Mouse (Mus musculus) lung, embryonic 15.5 days (tissue): Measurements from ENCODE around the gene Ttc23. TPM values are rescaled to one million over a fixed set of nuclear protein-coding genes. Genes with fewer than 3 reads are reported as not detected.

Experiments used
- ATAC-seq: fragments of 200-750 bp; cut with Nextera tagmentation; 2 replicates; pipeline ENCODE4 v1.8.0; 2017; ENCODE audit warnings: moderate number of reproducible peaks, borderline replicate concordance; ENCODE audit not compliant: low FRiP score, low TSS enrichment; ENCODE audit errors: extremely low read depth
- H3K27ac ChIP-seq: fragments of 300-500 bp; sonication (generic); 2 replicates; pipeline ENCODE4 v1.5.1; 2015; ENCODE audit warnings: moderate library complexity, mild to moderate bottlenecking, inconsistent platforms
- H3K27me3 ChIP-seq: fragments of 300-500 bp; sonication (generic); 2 replicates; pipeline ENCODE4 v1.6.1; 2015; ENCODE audit warnings: inconsistent platforms
- H3K36me3 ChIP-seq: fragments of 300-500 bp; sonication (generic); 2 replicates; pipeline ENCODE4 v1.6.1; 2015; ENCODE audit warnings: inconsistent platforms
- H3K4me1 ChIP-seq: fragments of 300-500 bp; sonication (generic); 2 replicates; pipeline ENCODE4 v1.6.1; 2015; ENCODE audit warnings: inconsistent platforms
- H3K4me2 ChIP-seq: fragments of 300-500 bp; sonication (generic); 2 replicates; pipeline ENCODE4 v1.6.1; 2015; ENCODE audit warnings: inconsistent platforms, mild to moderate bottlenecking, moderate library complexity
- H3K4me3 ChIP-seq: fragments of 300-500 bp; sonication (generic); 2 replicates; pipeline ENCODE4 v1.5.1; 2015; ENCODE audit warnings: mild to moderate bottlenecking, inconsistent platforms
- H3K9ac ChIP-seq: fragments of 300-500 bp; sonication (generic); 2 replicates; pipeline ENCODE4 v1.6.1; 2015; ENCODE audit warnings: inconsistent platforms
- H3K9me3 ChIP-seq: fragments of 300-500 bp; sonication (generic); 2 replicates; pipeline ENCODE4 v1.6.1; 2016; ENCODE audit warnings: inconsistent platforms
- WGBS: fragments of 180-500 bp; shearing (Covaris S2); methylation state at CpG from one replicate; pipeline ENCODE4 v1.1.7; 2015; 5-methylcytosine and 5-hydroxymethylcytosine counted together
- polyA plus RNA-seq: library from polyadenylated mRNA; unstranded; fragments of >200 nt; fragmentation: Nextera tagmentation; extraction: Ambion mirVana; gene quantifications from 2 replicates; pipeline ENCODE4 v1.2.1, GENCODE M21; 2015

Gene Ttc23
- polyA plus RNA-seq, 1 experiment from 2014 or later = 26.8 TPM

- Histone ChIP-seq H3K27ac (peak overlapping the region; percentile 78), H3K9me3 (no peaks in the 10 kb centered on the region), H3K4me2 (peak overlapping the region; percentile 74), H3K27me3 (no peaks in the 10 kb centered on the region), H3K9ac (peak overlapping the region; percentile 76), H3K36me3 (no peaks in the 10 kb centered on the region), H3K4me3 (peak overlapping the region; percentile 65), H3K4me1 (peaks cover 42% of the 10 kb centered on the region)
- no peak for ATAC-seq
- WGBS = 7% methylated on average over 6 of the region's 6 CpGs
Observed at GRCm38 (mm10) chr7:67646131-67646530, 1.1 kb upstream of the Ttc23 start.

- peak overlapping the region; percentile 50 for H3K4me3 ChIP-seq
- H3K9me3 ChIP-seq = no peaks in the 10 kb centered on the region
- no peak overlapping the region for H3K27ac ChIP-seq
- 61% methylated on average over 4 of the region's 4 CpGs for WGBS
- H3K27me3 ChIP-seq = no peaks in the 10 kb centered on the region
- peaks cover 45% of the 10 kb centered on the region for H3K4me1 ChIP-seq
- peak overlapping the region; percentile 18 for H3K9ac ChIP-seq
- ATAC-seq = no peak
- H3K4me2 ChIP-seq = peak overlapping the region; percentile 59
- no peaks in the 10 kb centered on the region for H3K36me3 ChIP-seq
Observed at GRCm38 (mm10) chr7:67648376-67648775, 1.2 kb downstream of the Ttc23 start.

- H3K4me3 ChIP-seq = no peak overlapping the region
- no peak overlapping the region for H3K27ac ChIP-seq
- H3K9me3 ChIP-seq = no peaks in the 10 kb centered on the region
- 68% methylated on average over 5 of the region's 5 CpGs for WGBS
- H3K27me3 ChIP-seq = no peaks in the 10 kb centered on the region
- no peak for ATAC-seq
- peaks cover 25% of the 10 kb centered on the region for H3K4me1 ChIP-seq
- H3K36me3 ChIP-seq = no peaks in the 10 kb centered on the region
- H3K4me2 ChIP-seq = no peak overlapping the region
- H3K9ac ChIP-seq = no peak overlapping the region
Observed at GRCm38 (mm10) chr7:67652211-67652610, 5.0 kb downstream of the Ttc23 start.

- H3K4me2 ChIP-seq = no peak overlapping the region
Observed at GRCm38 (mm10) chr7:67654668-67655067, 7.5 kb downstream of the Ttc23 start.

GRCm38 (mm10) chr7:67655186-67655585 is 8.0 kb downstream of the Ttc23 start:
- 23% methylated on average over 1 of the region's 1 CpGs for WGBS
- H3K36me3 ChIP-seq = no peaks in the 10 kb centered on the region
- no peaks in the 10 kb centered on the region for H3K27me3 ChIP-seq
- H3K27ac ChIP-seq = no peak overlapping the region
- H3K9ac ChIP-seq = no peak overlapping the region
- H3K4me3 ChIP-seq = no peak overlapping the region
- no peak for ATAC-seq
- H3K4me1 ChIP-seq = peaks cover 10% of the 10 kb centered on the region; the same call in 1 of the 2 replicates
- no peak overlapping the region for H3K4me2 ChIP-seq
- no peaks in the 10 kb centered on the region for H3K9me3 ChIP-seq

More at GRCm38 (mm10) chr7:67654668-67655067, 7.5 kb downstream of the Ttc23 start:
- no peaks in the 10 kb centered on the region for H3K36me3 ChIP-seq
- no peak overlapping the region for H3K9ac ChIP-seq
- no peak overlapping the region for H3K27ac ChIP-seq
- no peak for ATAC-seq
- 50% methylated on average over 7 of the region's 7 CpGs for WGBS
- H3K4me3 ChIP-seq = no peak overlapping the region
- no peaks in the 10 kb centered on the region for H3K9me3 ChIP-seq
- H3K27me3 ChIP-seq = no peaks in the 10 kb centered on the region
- peaks cover 13% of the 10 kb centered on the region for H3K4me1 ChIP-seq

GRCm38 (mm10) chr7:67658110-67658509 is 10.9 kb downstream of the Ttc23 start:
- H3K4me1 ChIP-seq = 0 out of 2 replicates have a peak, but pooled peaks cover 2% of the 10 kb centered on the region
- H3K27ac ChIP-seq = no peak overlapping the region
- H3K27me3 ChIP-seq = no peaks in the 10 kb centered on the region
- H3K9me3 ChIP-seq = no peaks in the 10 kb centered on the region
- no peak overlapping the region for H3K4me3 ChIP-seq
- 89% methylated on average over 4 of the region's 4 CpGs for WGBS
- H3K36me3 ChIP-seq = peaks cover 7% of the 10 kb centered on the region; the same call in 1 of the 2 replicates
- ATAC-seq = no peak
- no peak overlapping the region for H3K4me2 ChIP-seq
- H3K9ac ChIP-seq = no peak overlapping the region

GRCm38 (mm10) chr7:67662424-67662823 is 15.2 kb downstream of the Ttc23 start:
- no peak for ATAC-seq
- Histone ChIP-seq H3K4me2 (no peak overlapping the region), H3K9ac (no peak overlapping the region), H3K36me3 (peaks cover 29% of the 10 kb centered on the region), H3K27me3 (no peaks in the 10 kb centered on the region), H3K27ac (no peak overlapping the region), H3K4me3 (no peak overlapping the region), H3K9me3 (no peaks in the 10 kb centered on the region), H3K4me1 (0 out of 2 replicates have a peak, but pooled peaks cover 2% of the 10 kb centered on the region)
- 65% methylated on average over 5 of the region's 5 CpGs for WGBS

- H3K9ac ChIP-seq = no peak overlapping the region
- peaks cover 37% of the 10 kb centered on the region for H3K36me3 ChIP-seq
- H3K27me3 ChIP-seq = no peaks in the 10 kb centered on the region
- ATAC-seq = no peak
- H3K9me3 ChIP-seq = no peaks in the 10 kb centered on the region
- no peak overlapping the region for H3K4me2 ChIP-seq
- H3K27ac ChIP-seq = no peak overlapping the region
- 78% methylated on average over 14 of the region's 14 CpGs for WGBS
- H3K4me3 ChIP-seq = no peak overlapping the region
- H3K4me1 ChIP-seq = 0 out of 2 replicates have a peak, but pooled peaks cover 2% of the 10 kb centered on the region
Observed at GRCm38 (mm10) chr7:67663981-67664694, 16.9 kb downstream of the Ttc23 start.

- ATAC-seq = no peak
- Histone ChIP-seq H3K36me3 (peaks cover 38% of the 10 kb centered on the region), H3K9me3 (no peaks in the 10 kb centered on the region), H3K4me3 (no peak overlapping the region), H3K4me2 (no peak overlapping the region), H3K4me1 (0 out of 2 replicates have a peak, but pooled peaks cover 11% of the 10 kb centered on the region), H3K9ac (no peak overlapping the region), H3K27me3 (no peaks in the 10 kb centered on the region), H3K27ac (no peak overlapping the region)
- 91% methylated on average over 1 of the region's 1 CpGs for WGBS
Observed at GRCm38 (mm10) chr7:67670965-67671364, 23.8 kb downstream of the Ttc23 start.

- no peak overlapping the region for H3K27ac ChIP-seq
- WGBS = 10% methylated on average over 10 of the region's 10 CpGs
Observed at GRCm38 (mm10) chr7:67672650-67673049, 25.4 kb downstream of the Ttc23 start.

GRCm38 (mm10) chr7:67673656-67674055 is 26.4 kb downstream of the Ttc23 start:
- Histone ChIP-seq H3K9ac (no peak overlapping the region), H3K27ac (no peak overlapping the region), H3K9me3 (no peaks in the 10 kb centered on the region), H3K27me3 (no peaks in the 10 kb centered on the region), H3K4me1 (0 out of 2 replicates have a peak, but pooled peaks cover 11% of the 10 kb centered on the region), H3K4me3 (no peak overlapping the region), H3K4me2 (no peak overlapping the region), H3K36me3 (peaks cover 24% of the 10 kb centered on the region)
- no peak for ATAC-seq
- 62% methylated on average over 5 of the region's 5 CpGs for WGBS

More at GRCm38 (mm10) chr7:67672650-67673049, 25.4 kb downstream of the Ttc23 start:
- Histone ChIP-seq H3K9me3 (no peaks in the 10 kb centered on the region), H3K4me1 (0 out of 2 replicates have a peak, but pooled peaks cover 11% of the 10 kb centered on the region), H3K4me2 (no peak overlapping the region), H3K27me3 (no peaks in the 10 kb centered on the region), H3K4me3 (no peak overlapping the region), H3K9ac (no peak overlapping the region), H3K36me3 (peaks cover 27% of the 10 kb centered on the region)
- ATAC-seq = peak; percentile 58; the same call in 1 of the 2 replicates

GRCm38 (mm10) chr7:67678878-67679499 is 31.8 kb downstream of the Ttc23 start:
- Histone ChIP-seq H3K9ac (no peak overlapping the region), H3K9me3 (no peaks in the 10 kb centered on the region), H3K36me3 (peaks cover 21% of the 10 kb centered on the region; the same call in 1 of the 2 replicates), H3K4me3 (no peak overlapping the region), H3K4me2 (no peak overlapping the region), H3K4me1 (0 out of 2 replicates have a peak, but pooled peaks cover 6% of the 10 kb centered on the region), H3K27me3 (no peaks in the 10 kb centered on the region), H3K27ac (peak overlapping the region; percentile 27; the same call in 1 of the 2 replicates)
- WGBS = 74% methylated on average over 16 of the region's 16 CpGs
- no peak for ATAC-seq
